ENCODE assay signal across 10 mouse cellular contexts in genomic region chr2:180333778-180334550, GRCm38 (mm10). TPM values are rescaled to one million over a fixed set of nuclear protein-coding genes. Genes with fewer than 3 reads are reported as not detected.
DNase-seq lines count a peak whose midpoint lies in the region; ATAC-seq and TF ChIP-seq lines count a peak whose summit lies in the region.
"Had no signal": no experiment of that assay in that cellular context is flagged by ENCODE, and none has a peak within 500 bp of the region (broad histone marks: within the 10 kb centered on the region; RNA-seq: fewer than 3 reads in every experiment).

No protein-coding gene starts in this region.

- no peaks in the 10 kb centered on the region for H3K9me3 ChIP-seq in erythroblast, embryonic 14.5 days (ENCODE audit: control insufficient read depth, low read length)
- H3K9me3 ChIP-seq in intestine, embryonic 15.5 days: no peaks in the 10 kb centered on the region
- no peaks in the 10 kb centered on the region for H3K9me3 ChIP-seq in midbrain, embryonic 12.5 days

- peak overlapping the region; percentile 86 for H3K4me2 ChIP-seq in intestine, embryonic 15.5 days (replicated peaks)
- peak overlapping the region; percentile 60 for H3K4me2 ChIP-seq in midbrain, embryonic 12.5 days (replicated peaks)

- peak overlapping the region; percentile 69 for H3K27ac ChIP-seq in intestine, embryonic 15.5 days
- H3K27ac ChIP-seq in midbrain, embryonic 12.5 days (replicated peaks): no peak overlapping the region
- H3K27ac ChIP-seq in cerebellum, adult 2 months (ENCODE audit: insufficient read depth, low read length): no peak overlapping the region

- H3K4me1 ChIP-seq in erythroblast, embryonic 14.5 days (ENCODE audit: control insufficient read depth): no peaks in the 10 kb centered on the region
- H3K4me1 ChIP-seq in intestine, embryonic 15.5 days (replicated peaks): peaks cover 26% of the 10 kb centered on the region
- H3K4me1 ChIP-seq in midbrain, embryonic 12.5 days: peaks cover 17% of the 10 kb centered on the region
- no peaks in the 10 kb centered on the region for H3K4me1 ChIP-seq in cerebellum, adult 2 months (ENCODE audit: control insufficient read depth, insufficient read depth, low read length)

- ATAC-seq in erythroblast, adult 5-6 weeks (replicated peaks; ENCODE audit: low FRiP score, poor library complexity, severe bottlenecking): no peak
- ATAC-seq in intestine, embryonic 15.5 days: peak; percentile 40
- ATAC-seq in midbrain, embryonic 12.5 days (ENCODE audit: low FRiP score, low read depth): no peak

- DNase-seq in ZHBTc4 (ENCODE audit: low read depth, low spot score): peak; percentile 43
- DNase-seq in left cerebral cortex, postnatal 4 days: no peak
- DNase-seq in cerebellum, adult 2 months: no peak
- no peak for DNase-seq in cerebellum, adult 11 months
- DNase-seq: B cell, adult 2 months had no signal

- intact Hi-C loops in left cerebral cortex, postnatal 4 days (cut with DNase I): no loop called here

- TF ChIP-seq CTCF in cerebellum, adult 2 months (IDR thresholded peaks at IDR 0.05; ENCODE audit: borderline replicate concordance, insufficient read depth, low read depth, low read length): no peak

- peak overlapping the region; percentile 28 for H3K4me3 ChIP-seq in erythroblast, embryonic 14.5 days (replicated peaks)
- H3K4me3 ChIP-seq in intestine, embryonic 15.5 days (replicated peaks): peak overlapping the region; percentile 56
- peak overlapping the region; percentile 39 for H3K4me3 ChIP-seq in midbrain, embryonic 12.5 days
- no peak overlapping the region for H3K4me3 ChIP-seq in cerebellum, adult 2 months (replicated peaks; ENCODE audit: insufficient read depth, low read depth, low read length)
- H3K4me3 ChIP-seq: myocyte had no signal

- no peak for TF ChIP-seq POLR2A in cerebellum, adult 2 months (IDR thresholded peaks at IDR 0.05; ENCODE audit: borderline replicate concordance, insufficient read depth, low read length)

- H3K27me3 ChIP-seq in erythroblast, embryonic 14.5 days (ENCODE audit: control insufficient read depth): peaks cover 55% of the 10 kb centered on the region
- peaks cover 42% of the 10 kb centered on the region for H3K27me3 ChIP-seq in intestine, embryonic 15.5 days (replicated peaks)
- peaks cover 95% of the 10 kb centered on the region for H3K27me3 ChIP-seq in midbrain, embryonic 12.5 days
- H3K27me3 ChIP-seq in cerebellum, adult 2 months (ENCODE audit: control insufficient read depth, insufficient read depth, low read length): peaks cover 2% of the 10 kb centered on the region; the same call in 1 of the 2 replicates

- H3K36me3 ChIP-seq in erythroblast, embryonic 14.5 days (ENCODE audit: control insufficient read depth): no peaks in the 10 kb centered on the region
- H3K36me3 ChIP-seq in intestine, embryonic 15.5 days: no peaks in the 10 kb centered on the region
- no peaks in the 10 kb centered on the region for H3K36me3 ChIP-seq in midbrain, embryonic 12.5 days

- H3K9ac ChIP-seq in intestine, embryonic 15.5 days: peak overlapping the region; percentile 75
- 0 out of 2 replicates have a peak overlapping the region, but pooled peaks have one; percentile 15 for H3K9ac ChIP-seq in midbrain, embryonic 12.5 days (replicated peaks)

- under 1% methylated on average over 69 of the region's 69 CpGs for WGBS in intestine, embryonic 15.5 days
- WGBS in midbrain, embryonic 12.5 days: under 1% methylated on average over 69 of the region's 69 CpGs
- WGBS in cerebellum, adult 2 months: 1% methylated on average over 69 of the region's 69 CpGs

RNA-seq across cellular contexts. Expression of gene Gata5, which starts 0.5 kb away (rescaled TPM):
- 0.01 TPM in 1 of 2 replicates, not detected in the other for polyA plus RNA-seq in erythroblast, embryonic 14.5 days (2012)
- not detected in 2 replicates for total RNA-seq in erythroblast, adult 5-6 weeks (2015; ENCODE audit: low replicate concordance)
- not detected in 2 replicates for total RNA-seq in erythroblast, adult 5-6 weeks (2017; ENCODE audit: low replicate concordance)
- 8.6 and 8.8 TPM in 2 replicates for polyA plus RNA-seq in intestine, embryonic 15.5 days (2015; fragmentation: Nextera tagmentation; extraction: Ambion mirVana)
- not detected in 2 replicates for polyA plus RNA-seq in midbrain, embryonic 12.5 days (2016; fragmentation: Nextera tagmentation; extraction: Ambion mirVana)
- total RNA-seq in left cerebral cortex, postnatal 4 days (2021): not detected
- not detected in 2 replicates for polyA plus RNA-seq in cerebellum, adult 2 months (2012; rRNA removed)
- polyA plus RNA-seq: myocyte had no signal

RNA-seq across cellular contexts. Expression of gene Rbbp8nl, which starts 44.3 kb away (rescaled TPM):
- not detected in 2 replicates for polyA plus RNA-seq in erythroblast, embryonic 14.5 days (2012)
- not detected in 2 replicates for total RNA-seq in erythroblast, adult 5-6 weeks (2015; ENCODE audit: low replicate concordance)
- not detected in 2 replicates for total RNA-seq in erythroblast, adult 5-6 weeks (2017; ENCODE audit: low replicate concordance)
- 2.8 and 3.8 TPM in 2 replicates for polyA plus RNA-seq in intestine, embryonic 15.5 days (2015; fragmentation: Nextera tagmentation; extraction: Ambion mirVana)
- polyA plus RNA-seq in midbrain, embryonic 12.5 days (2016; fragmentation: Nextera tagmentation; extraction: Ambion mirVana): 0.08 and 0.16 TPM in 2 replicates
- not detected for total RNA-seq in left cerebral cortex, postnatal 4 days (2021)
- not detected in 2 replicates for polyA plus RNA-seq in cerebellum, adult 2 months (2012; rRNA removed)
- polyA plus RNA-seq: myocyte had no signal
